Mouse (Mus musculus): ENCODE data around the gene Mpp3. TPM values are rescaled to one million over a fixed set of nuclear protein-coding genes. Genes with fewer than 3 reads are reported as not detected.

Mpp3 gene
- total and polyA plus RNA-seq, 3 experiments: 0.12 to 3.8 (median 0.31) TPM

DNA sequence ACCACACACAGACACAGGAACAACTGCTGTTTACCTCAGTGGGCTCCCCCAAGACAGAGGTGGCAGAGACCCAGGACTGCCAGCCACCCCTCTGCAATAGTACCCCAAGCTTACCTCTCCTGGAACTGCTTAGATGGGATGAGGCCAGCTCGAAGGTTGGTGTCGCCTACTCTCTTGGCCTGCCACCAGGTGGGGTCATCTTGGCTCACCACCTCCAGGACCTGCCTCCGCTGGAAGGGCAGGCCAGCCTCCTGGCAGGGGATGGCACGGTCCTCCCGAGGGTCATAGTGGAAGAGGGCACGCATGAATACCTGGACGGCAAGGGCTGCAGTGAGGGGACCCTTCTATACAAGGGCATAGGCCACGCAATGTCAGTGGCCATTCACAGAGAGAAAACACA, 15.1 kb downstream of the Mpp3 start:
- H3K4me3 ChIP-seq (replicated peaks in 1 of 3; ENCODE audit: low read depth in 2 of 3, low read length in 2 of 3, poor library complexity in 1 of 3): no peak overlapping the region
- peaks cover 3% of the 10 kb centered on the region for H3K9me3 ChIP-seq (replicated peaks; ENCODE audit: low read length)
- 0 out of 4 replicates have a peak, but pooled peaks of 1 of the 2 experiments have one; percentile 14 for TF ChIP-seq CTCF (conservative IDR thresholded peaks at IDR 0.05 in 1 of 2, IDR thresholded peaks at IDR 0.05 in 1 of 2; ENCODE audit: low read depth in 2 of 2, low read length in 2 of 2)
- no peak for TF ChIP-seq MAX (IDR thresholded peaks at IDR 0.05; ENCODE audit: low read length)
- TF ChIP-seq USF2 (conservative IDR thresholded peaks at IDR 0.05; ENCODE audit: low read depth, low read length): no peak
- TF ChIP-seq HCFC1 (IDR thresholded peaks at IDR 0.05; ENCODE audit: low read depth, low read length): no peak
- H3K9ac ChIP-seq (ENCODE audit: insufficient read depth, low read depth): no peak overlapping the region
- dilution Hi-C loops (cut with MboI; ENCODE audit: extremely low pct_ligation_motif_present, extremely low pct_unique_long_range_greater_than_20kb, low sequenced_read_pairs) (no loop called here), in situ Hi-C loops (cut with MboI; ENCODE audit: low pct_ligation_motif_present, low pct_unique_long_range_greater_than_20kb, low sequenced_read_pairs) (no loop called here)
- H3K27me3 ChIP-seq (replicated peaks): peaks cover 92% of the 10 kb centered on the region
- H3K36me3 ChIP-seq (replicated peaks in 1 of 2; ENCODE audit: control insufficient read depth in 1 of 2, insufficient read depth in 1 of 2, low read length in 1 of 2): no peaks in the 10 kb centered on the region
- no peak overlapping the region for H3K27ac ChIP-seq (ENCODE audit: insufficient read depth, low read depth)
- peaks cover 0 to 16% of the 10 kb centered on the region in 2 experiments; a peak in 2 of 4 replicates for H3K4me1 ChIP-seq (ENCODE audit: control insufficient read depth in 1 of 2, insufficient read depth in 2 of 2)
- DNase-seq (ENCODE audit: extremely low read depth): no peak
- H3K4me2 ChIP-seq (ENCODE audit: insufficient read depth, low read depth, poor library complexity, severe bottlenecking): no peak overlapping the region
- no peaks in the 10 kb centered on the region for H3K79me2 ChIP-seq (replicated peaks; ENCODE audit: control insufficient read depth, extremely low read depth, insufficient read depth, poor library complexity, severe bottlenecking)

GRCm38 (mm10) chr11:102011510-102011909, 16.8 kb downstream of the Mpp3 start:
- no peaks in the 10 kb centered on the region for H3K9me3 ChIP-seq (replicated peaks; ENCODE audit: low read length)
- no peak overlapping the region for H3K4me3 ChIP-seq (replicated peaks in 1 of 3; ENCODE audit: low read depth in 2 of 3, low read length in 2 of 3, poor library complexity in 1 of 3)
- no peaks in the 10 kb centered on the region for H3K36me3 ChIP-seq (replicated peaks in 1 of 2; ENCODE audit: control insufficient read depth in 1 of 2, insufficient read depth in 1 of 2, low read length in 1 of 2)
- no peak for TF ChIP-seq MYC (IDR thresholded peaks at IDR 0.05; ENCODE audit: low read depth, low read length)
- no peak for TF ChIP-seq SIN3A (IDR thresholded peaks at IDR 0.05; ENCODE audit: low read length)
- TF ChIP-seq KAT2A (IDR thresholded peaks at IDR 0.05; ENCODE audit: insufficient replicate concordance, low read length): no peak
- TF ChIP-seq TCF12 (IDR thresholded peaks at IDR 0.05; ENCODE audit: low read depth, low read length): no peak
- TF ChIP-seq E2F4 (IDR thresholded peaks at IDR 0.05; ENCODE audit: insufficient replicate concordance, low read depth, low read length): no peak
- TF ChIP-seq ETS1 (conservative IDR thresholded peaks at IDR 0.05; ENCODE audit: low read depth, low read length): no peak
- H3K79me2 ChIP-seq (replicated peaks; ENCODE audit: control insufficient read depth, extremely low read depth, insufficient read depth, poor library complexity, severe bottlenecking): no peaks in the 10 kb centered on the region
- H3K9ac ChIP-seq (ENCODE audit: insufficient read depth, low read depth): no peak overlapping the region
- dilution Hi-C loops (cut with MboI; ENCODE audit: extremely low pct_ligation_motif_present, extremely low pct_unique_long_range_greater_than_20kb, low sequenced_read_pairs) (no loop called here), in situ Hi-C loops (cut with MboI; ENCODE audit: low pct_ligation_motif_present, low pct_unique_long_range_greater_than_20kb, low sequenced_read_pairs) (no loop called here)
- peaks cover 97% of the 10 kb centered on the region for H3K27me3 ChIP-seq (replicated peaks)
- H3K4me1 ChIP-seq (ENCODE audit: control insufficient read depth in 1 of 2, insufficient read depth in 2 of 2): peaks cover 0 to 16% of the 10 kb centered on the region in 2 experiments; a peak in 2 of 4 replicates
- H3K27ac ChIP-seq (ENCODE audit: insufficient read depth, low read depth): no peak overlapping the region
- H3K4me2 ChIP-seq (ENCODE audit: insufficient read depth, low read depth, poor library complexity, severe bottlenecking): no peak overlapping the region
- no peak for DNase-seq (ENCODE audit: extremely low read depth)

GRCm38 (mm10) chr11:102010140-102010539, 18.1 kb downstream of the Mpp3 start:
- Histone ChIP-seq H3K36me3 (replicated peaks in 1 of 2; ENCODE audit: control insufficient read depth in 1 of 2, insufficient read depth in 1 of 2, low read length in 1 of 2) (no peaks in the 10 kb centered on the region), H3K9ac (ENCODE audit: insufficient read depth, low read depth) (no peak overlapping the region), H3K4me1 (ENCODE audit: control insufficient read depth in 1 of 2, insufficient read depth in 2 of 2) (peaks cover 0 to 11% of the 10 kb centered on the region in 2 experiments; a peak in 2 of 4 replicates), H3K79me2 (replicated peaks; ENCODE audit: control insufficient read depth, extremely low read depth, insufficient read depth, poor library complexity, severe bottlenecking) (no peaks in the 10 kb centered on the region), H3K4me3 (replicated peaks in 1 of 3; ENCODE audit: low read depth in 2 of 3, low read length in 2 of 3, poor library complexity in 1 of 3) (no peak overlapping the region), H3K27me3 (replicated peaks) (peaks cover 96% of the 10 kb centered on the region), H3K27ac (ENCODE audit: insufficient read depth, low read depth) (no peak overlapping the region), H3K9me3 (replicated peaks; ENCODE audit: low read length) (no peaks in the 10 kb centered on the region), H3K4me2 (ENCODE audit: insufficient read depth, low read depth, poor library complexity, severe bottlenecking) (no peak overlapping the region)
- no peak for TF ChIP-seq CTCF (conservative IDR thresholded peaks at IDR 0.05 in 1 of 2, IDR thresholded peaks at IDR 0.05 in 1 of 2; ENCODE audit: low read depth in 2 of 2, low read length in 2 of 2)
- TF ChIP-seq RCOR1 (conservative IDR thresholded peaks at IDR 0.05; ENCODE audit: low read depth, low read length): no peak
- TF ChIP-seq TBP (conservative IDR thresholded peaks at IDR 0.05; ENCODE audit: low read depth, low read length): no peak
- no peak for TF ChIP-seq PAX5 (IDR thresholded peaks at IDR 0.05; ENCODE audit: low read length)
- no peak for DNase-seq (ENCODE audit: extremely low read depth)
- dilution Hi-C loops (cut with MboI; ENCODE audit: extremely low pct_ligation_motif_present, extremely low pct_unique_long_range_greater_than_20kb, low sequenced_read_pairs): no loop called here
- in situ Hi-C loops (cut with MboI; ENCODE audit: low pct_ligation_motif_present, low pct_unique_long_range_greater_than_20kb, low sequenced_read_pairs): no loop called here

Data from CH12.LX (cell line).